Comparison of ENCODE assay signal across 20 mouse cellular contexts in the genomic region with DNA sequence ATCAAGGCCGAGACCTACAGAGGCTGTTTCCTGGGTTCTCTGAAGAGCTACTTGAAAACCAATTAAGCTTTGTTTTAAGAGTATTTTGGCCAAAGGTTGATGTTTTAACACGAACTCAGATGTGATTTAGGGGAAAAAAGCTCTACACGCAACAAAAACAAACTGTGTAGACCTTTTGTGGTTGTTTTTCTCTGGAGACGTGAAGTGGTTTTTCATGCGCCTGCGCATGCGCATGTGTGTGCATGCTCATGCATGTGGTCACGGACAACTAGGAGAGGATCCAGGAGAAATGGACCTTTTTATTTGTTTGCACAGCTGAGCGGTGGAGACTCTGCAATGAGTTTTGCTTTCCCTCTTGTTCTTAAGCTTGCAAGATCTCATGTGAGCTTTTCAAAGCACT.
"Had no signal": no experiment of that assay in that cellular context is flagged by ENCODE, and none has a peak within 500 bp of the region (broad histone marks: within the 10 kb centered on the region; RNA-seq: fewer than 3 reads in every experiment).

No protein-coding gene starts in this region.

- H3K4me3 ChIP-seq: lung, embryonic 15.5 days; midbrain, embryonic 10.5 days; midbrain, embryonic 12.5 days; myocyte; neural tube, embryonic 13.5 days; neural tube, embryonic 15.5 days had no signal

- ATAC-seq: lung, postnatal 0 days; midbrain, embryonic 16.5 days had no signal

- H3K27me3 ChIP-seq: lung, embryonic 15.5 days; midbrain, embryonic 12.5 days; neural tube, embryonic 13.5 days; neural tube, embryonic 15.5 days had no signal

- H3K27ac ChIP-seq: lung, embryonic 15.5 days; midbrain, embryonic 10.5 days; midbrain, embryonic 12.5 days; neural tube, embryonic 13.5 days; neural tube, embryonic 15.5 days had no signal

- H3K9me3 ChIP-seq: lung, embryonic 15.5 days; midbrain, embryonic 10.5 days; midbrain, embryonic 12.5 days; neural tube, embryonic 13.5 days; neural tube, embryonic 15.5 days had no signal

- H3K36me3 ChIP-seq: lung, embryonic 15.5 days; neural tube, embryonic 13.5 days; neural tube, embryonic 15.5 days had no signal

- DNase-seq: lung, adult 2 months; lung, postnatal 14 days; lung, postnatal 4 days; midbrain, embryonic 14.5 days; retina, postnatal 1 day; right cerebral cortex, adult 18-20 months; right cerebral cortex, postnatal 25 days; right cerebral cortex, postnatal 4 days; spleen, adult 18-20 months; thymus, adult 18-20 months; thymus, postnatal 14 days; thymus, postnatal 36 days had no signal

- H3K9ac ChIP-seq: lung, embryonic 15.5 days; midbrain, embryonic 12.5 days; neural tube, embryonic 13.5 days; neural tube, embryonic 15.5 days had no signal

- H3K4me2 ChIP-seq: lung, embryonic 15.5 days; midbrain, embryonic 12.5 days; neural tube, embryonic 13.5 days; neural tube, embryonic 15.5 days had no signal
